Mouse (Mus musculus) embryonic facial prominence, embryonic 12.5 days (tissue): ENCODE data around the gene Patz1. TPM values are rescaled to one million over a fixed set of nuclear protein-coding genes. Genes with fewer than 3 reads are reported as not detected.

Experiments
- ATAC-seq: fragments of 200-750 bp; cut with Nextera tagmentation; 2 replicates; pipeline ENCODE4 v1.8.0; 2017; ENCODE audit not compliant: insufficient number of reproducible peaks, insufficient read depth, low FRiP score, low TSS enrichment
- H3K27ac ChIP-seq: fragments of 300-500 bp; sonication (generic); 2 replicates; pipeline ENCODE4 v1.5.1; 2016; ENCODE audit warnings: mild to moderate bottlenecking
- H3K27me3 ChIP-seq: fragments of 300-500 bp; sonication (generic); 2 replicates; pipeline ENCODE4 v1.6.1; 2016; ENCODE audit warnings: mild to moderate bottlenecking, moderate library complexity
- H3K36me3 ChIP-seq: fragments of 300-500 bp; sonication (generic); 2 replicates; pipeline ENCODE4 v1.6.1; 2016; ENCODE audit warnings: mild to moderate bottlenecking
- H3K4me1 ChIP-seq: fragments of 300-500 bp; sonication (generic); 2 replicates; pipeline ENCODE4 v1.6.1; 2016
- H3K4me2 ChIP-seq: fragments of 300-500 bp; sonication (generic); replicated peaks from 2 replicates; pipeline ENCODE4 v1.6.1; 2016; ENCODE audit warnings: mild to moderate bottlenecking, moderate library complexity
- H3K4me3 ChIP-seq: fragments of 300-500 bp; sonication (generic); 2 replicates; pipeline ENCODE4 v1.5.1; 2016; ENCODE audit warnings: mild to moderate bottlenecking
- H3K9ac ChIP-seq: fragments of 300-500 bp; sonication (generic); 2 replicates; pipeline ENCODE4 v1.6.1; 2016; ENCODE audit warnings: mild to moderate bottlenecking, moderate library complexity
- H3K9me3 ChIP-seq: fragments of 300-500 bp; sonication (generic); 2 replicates; pipeline ENCODE4 v1.6.1; 2016; ENCODE audit warnings: mild to moderate bottlenecking, moderate library complexity
- WGBS: fragments of 180-500 bp; shearing (Covaris S2); methylation state at CpG from one replicate; pipeline ENCODE4 v1.1.7; 2016; 5-methylcytosine and 5-hydroxymethylcytosine counted together
- polyA plus RNA-seq: library from polyadenylated mRNA; unstranded; fragments of >200 nt; fragmentation: Nextera tagmentation; extraction: Ambion mirVana; gene quantifications from 2 replicates; pipeline ENCODE4 v1.2.1, GENCODE M21; 2016

Gene Patz1
- polyA plus RNA-seq, 1 experiment from 2014 or later = 84.3 TPM

- Histone ChIP-seq H3K9ac (no peak overlapping the region), H3K27ac (no peak overlapping the region), H3K9me3 (no peaks in the 10 kb centered on the region), H3K4me2 (no peak overlapping the region), H3K4me1 (peaks cover 14% of the 10 kb centered on the region), H3K4me3 (no peak overlapping the region), H3K36me3 (peaks cover 47% of the 10 kb centered on the region), H3K27me3 (no peaks in the 10 kb centered on the region)
- WGBS = 91% methylated on average over 7 of the region's 7 CpGs
- no peak for ATAC-seq
These were observed 57.7 kb downstream of the Patz1 start for GRCm38 (mm10) chr11:3346351-3346750.

DNA sequence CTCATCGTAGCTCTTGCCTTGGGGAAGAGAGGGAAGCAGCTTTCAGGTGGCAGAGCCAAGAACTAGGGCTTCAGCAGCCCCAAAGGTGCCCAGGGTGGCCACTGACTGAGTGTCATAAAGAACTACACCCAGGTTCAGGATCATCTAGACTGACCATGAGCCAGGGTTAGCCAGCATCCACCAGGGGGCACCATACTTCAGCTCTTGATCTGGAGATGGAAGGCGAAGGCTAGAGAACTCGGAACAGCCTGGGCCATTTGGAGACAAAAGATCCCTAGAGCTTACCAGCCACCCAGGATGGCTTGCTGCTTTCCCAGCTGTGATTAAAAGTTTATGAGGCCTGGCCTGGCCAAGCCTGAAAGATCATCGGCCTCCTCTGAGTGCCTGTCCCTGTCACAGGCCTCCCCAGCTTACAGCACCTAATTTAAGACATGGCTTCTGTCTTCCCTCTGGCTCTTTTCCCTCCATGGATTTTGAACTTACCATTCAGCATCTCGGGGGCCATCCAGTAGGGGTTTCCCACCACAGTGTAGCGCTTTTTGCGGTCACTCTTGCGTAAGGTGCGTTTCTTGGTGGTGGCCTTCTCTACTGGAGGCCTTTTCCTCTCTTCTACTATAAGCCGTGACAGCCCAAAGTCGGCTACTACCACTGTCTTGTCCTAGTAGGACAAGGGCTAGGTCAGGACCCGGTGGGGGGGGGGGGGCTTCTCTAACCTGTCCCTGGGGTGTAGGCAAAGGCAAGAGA, 58.6 kb downstream of the Patz1 start:
- peak; percentile 50; the same call in 1 of the 2 replicates for ATAC-seq
- Histone ChIP-seq H3K36me3 (peaks cover 51% of the 10 kb centered on the region), H3K4me3 (no peak overlapping the region), H3K27me3 (no peaks in the 10 kb centered on the region), H3K4me2 (no peak overlapping the region), H3K4me1 (peaks cover 14% of the 10 kb centered on the region), H3K9ac (no peak overlapping the region), H3K27ac (no peak overlapping the region), H3K9me3 (no peaks in the 10 kb centered on the region)
- 64% methylated on average over 12 of the region's 12 CpGs for WGBS

DNA sequence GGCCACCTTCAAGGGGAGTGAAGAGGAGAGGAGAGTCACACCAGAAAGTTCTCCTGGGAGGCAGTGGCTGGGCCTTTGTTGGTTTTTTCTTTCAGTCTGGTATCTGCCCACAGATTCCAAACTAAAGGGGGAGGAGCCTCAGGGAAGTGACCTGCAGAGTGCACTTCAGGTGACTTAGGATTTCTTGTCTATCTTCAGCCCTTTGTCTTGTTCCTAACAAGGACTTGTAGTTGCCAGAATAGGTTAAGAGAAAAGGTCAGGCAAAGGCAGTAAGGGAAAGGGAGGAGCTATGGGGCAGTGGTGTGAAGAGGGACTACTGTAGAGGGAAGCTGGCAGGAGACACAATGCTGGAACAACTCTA, 59.1 kb downstream of the Patz1 start:
- Histone ChIP-seq H3K4me3 (no peak overlapping the region), H3K36me3 (peaks cover 56% of the 10 kb centered on the region), H3K9ac (no peak overlapping the region), H3K9me3 (no peaks in the 10 kb centered on the region), H3K27ac (0 out of 2 replicates have a peak overlapping the region, but pooled peaks have one; percentile 31), H3K4me1 (peaks cover 14% of the 10 kb centered on the region), H3K4me2 (no peak overlapping the region), H3K27me3 (no peaks in the 10 kb centered on the region)
- no peak for ATAC-seq

- H3K4me1 ChIP-seq = peaks cover 14% of the 10 kb centered on the region
- no peak for ATAC-seq
- no peaks in the 10 kb centered on the region for H3K27me3 ChIP-seq
- peak overlapping the region; percentile 35; the same call in 1 of the 2 replicates for H3K9ac ChIP-seq
- WGBS = 23% methylated on average over 6 of the region's 6 CpGs
- H3K4me3 ChIP-seq = no peak overlapping the region
- H3K4me2 ChIP-seq = no peak overlapping the region
- H3K9me3 ChIP-seq = no peaks in the 10 kb centered on the region
- H3K27ac ChIP-seq = peak overlapping the region; percentile 31; the same call in 1 of the 2 replicates
- peaks cover 59% of the 10 kb centered on the region for H3K36me3 ChIP-seq
These were observed 60.1 kb downstream of the Patz1 start for GRCm38 (mm10) chr11:3348576-3349342.

GRCm38 (mm10) chr11:3349343-3349695, 60.6 kb downstream of the Patz1 start:
- ATAC-seq = no peak
- Histone ChIP-seq H3K4me2 (no peak overlapping the region), H3K27ac (0 out of 2 replicates have a peak overlapping the region, but pooled peaks have one; percentile 31), H3K9ac (peak overlapping the region; percentile 35; the same call in 1 of the 2 replicates), H3K9me3 (no peaks in the 10 kb centered on the region), H3K36me3 (peaks cover 59% of the 10 kb centered on the region), H3K4me1 (peaks cover 14% of the 10 kb centered on the region), H3K27me3 (no peaks in the 10 kb centered on the region), H3K4me3 (no peak overlapping the region)
- 79% methylated on average over 4 of the region's 4 CpGs for WGBS

DNA sequence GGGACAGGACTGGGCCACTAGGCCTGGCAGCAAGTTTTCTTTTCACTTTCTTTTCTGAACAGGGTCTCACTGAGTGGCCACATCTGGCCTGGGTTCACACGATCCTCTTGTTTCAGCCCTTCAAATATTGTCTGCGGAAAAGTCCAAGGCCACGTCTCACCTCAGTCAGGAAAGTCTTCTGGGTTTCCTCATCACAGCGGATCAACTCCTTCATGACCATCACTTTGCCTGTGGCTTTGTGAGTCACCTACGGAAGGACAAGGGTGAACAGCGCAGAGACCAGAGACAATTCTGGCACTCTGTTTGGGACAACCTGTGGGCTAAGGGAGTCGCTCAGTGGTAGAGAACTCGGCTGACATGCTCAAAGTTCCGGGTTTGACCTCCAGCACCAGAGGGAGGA, 63.5 kb downstream of the Patz1 start:
- Histone ChIP-seq H3K9me3 (no peaks in the 10 kb centered on the region), H3K36me3 (peaks cover 56% of the 10 kb centered on the region), H3K9ac (no peak overlapping the region), H3K27me3 (no peaks in the 10 kb centered on the region), H3K4me1 (peaks cover 14% of the 10 kb centered on the region), H3K27ac (no peak overlapping the region), H3K4me2 (no peak overlapping the region), H3K4me3 (no peak overlapping the region)
- WGBS = 88% methylated on average over 9 of the region's 9 CpGs
- no peak for ATAC-seq

DNA sequence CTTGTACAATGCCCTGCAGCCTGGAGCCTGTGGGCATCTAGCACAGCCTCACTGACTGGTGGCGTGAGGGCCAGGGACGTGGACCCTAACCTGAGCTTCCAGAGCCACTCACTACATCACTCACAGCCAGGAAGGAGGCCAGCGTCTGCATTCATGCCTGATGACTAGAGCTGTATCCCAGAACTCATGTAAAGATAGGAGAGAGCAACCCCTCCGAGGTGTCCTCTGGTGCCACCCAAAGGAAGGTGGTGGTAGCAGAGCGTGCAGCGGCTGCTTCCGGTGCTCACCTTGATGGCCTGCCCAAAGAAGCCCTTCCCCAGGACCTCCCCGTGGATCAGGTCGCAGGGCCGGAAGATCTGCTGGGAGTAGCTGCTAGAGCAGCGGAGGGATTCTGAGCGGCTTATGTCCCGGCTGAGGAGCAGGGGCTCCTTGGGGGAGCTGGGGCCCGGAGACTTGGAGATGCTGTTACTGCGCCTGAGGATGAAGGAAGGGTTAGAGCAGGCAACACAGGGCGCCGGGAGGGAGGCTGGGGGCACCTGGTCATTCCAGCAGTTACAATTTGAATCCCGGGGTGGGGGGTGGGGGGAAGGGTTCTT, 64.4 kb downstream of the Patz1 start:
- Histone ChIP-seq H3K27ac (no peak overlapping the region), H3K27me3 (no peaks in the 10 kb centered on the region), H3K4me2 (no peak overlapping the region), H3K9ac (no peak overlapping the region), H3K9me3 (no peaks in the 10 kb centered on the region), H3K4me1 (peaks cover 12% of the 10 kb centered on the region), H3K36me3 (peaks cover 64% of the 10 kb centered on the region), H3K4me3 (no peak overlapping the region)
- WGBS = 49% methylated on average over 18 of the region's 18 CpGs
- no peak for ATAC-seq

Other genes starting within 250 kb of the Patz1 start
- 17.0 and 17.1 TPM in 2 replicates for gene Sfi1, start 95.4 kb upstream of the Patz1 start, polyA plus RNA-seq
- gene Eif4enif1, start 86.5 kb upstream of the Patz1 start, polyA plus RNA-seq = 70.2 and 74.4 TPM in 2 replicates
- gene Drg1, start 22.5 kb upstream of the Patz1 start, polyA plus RNA-seq = 217 and 229 TPM in 2 replicates
- gene Pik3ip1, start 41.5 kb downstream of the Patz1 start, polyA plus RNA-seq = 12.4 and 15.1 TPM in 2 replicates
- 69.1 and 75.1 TPM in 2 replicates for gene Limk2, start 120.3 kb downstream of the Patz1 start, polyA plus RNA-seq
- 35.7 and 39.5 TPM in 2 replicates for gene Rnf185, start 163.5 kb downstream of the Patz1 start, polyA plus RNA-seq
- 0.36 and 0.57 TPM in 2 replicates for gene Pla2g3, start 199.4 kb downstream of the Patz1 start, polyA plus RNA-seq
- 0.50 and 0.55 TPM in 2 replicates for gene Inpp5j, start 215.9 kb downstream of the Patz1 start, polyA plus RNA-seq
- gene Selenom, start 225.8 kb downstream of the Patz1 start, polyA plus RNA-seq = 102 and 110 TPM in 2 replicates